Mouse (Mus musculus) hindbrain, postnatal 0 days (tissue): ENCODE data around the gene Fzd7. TPM values are rescaled to one million over a fixed set of nuclear protein-coding genes. Genes with fewer than 3 reads are reported as not detected.

Experiments used
- ATAC-seq: fragments of 200-750 bp; cut with Nextera tagmentation; 2 replicates; pipeline ENCODE4 v1.8.0; 2017; ENCODE audit warnings: mild to moderate bottlenecking, moderate TSS enrichment, moderate library complexity
- DNase-seq: peaks from one replicate; pipeline ENCODE4 v3.0.0-alpha.2; 2015; ENCODE audit warnings: low spot score
- H3K27ac ChIP-seq: fragments of 300-500 bp; sonication (generic); 2 replicates; pipeline ENCODE4 v1.5.1; 2014; ENCODE audit warnings: mild to moderate bottlenecking
- H3K27me3 ChIP-seq: fragments of 300-500 bp; sonication (generic); 2 replicates; pipeline ENCODE4 v1.6.1; 2014; ENCODE audit warnings: low read length, mixed read lengths; ENCODE audit not compliant: insufficient read depth
- H3K36me3 ChIP-seq: fragments of 300-500 bp; sonication (generic); 2 replicates; pipeline ENCODE4 v1.6.1; 2014; ENCODE audit warnings: low read length, mixed read lengths; ENCODE audit not compliant: insufficient read depth
- H3K4me1 ChIP-seq: fragments of 300-500 bp; sonication (generic); 2 replicates; pipeline ENCODE4 v1.6.1; 2014; ENCODE audit warnings: antibody characterized with exemption, low read length, mixed read lengths; ENCODE audit not compliant: insufficient read depth
- H3K4me2 ChIP-seq: fragments of 300-500 bp; sonication (generic); 2 replicates; pipeline ENCODE4 v1.6.1; 2014; ENCODE audit warnings: low read depth, mild to moderate bottlenecking, low read length, moderate library complexity, mixed read lengths
- H3K4me3 ChIP-seq: fragments of 300-500 bp; sonication (generic); 2 replicates; pipeline ENCODE4 v1.5.1; 2014; ENCODE audit warnings: low read length
- H3K9ac ChIP-seq: fragments of 300-500 bp; sonication (generic); replicated peaks from 2 replicates; pipeline ENCODE4 v1.6.1; 2014; ENCODE audit warnings: mild to moderate bottlenecking, low read length, moderate library complexity, mixed read lengths
- H3K9me3 ChIP-seq: fragments of 300-500 bp; sonication (generic); 2 replicates; pipeline ENCODE4 v1.6.1; 2016; ENCODE audit warnings: low read length, mixed read lengths
- CTCF ChIP-seq: IDR thresholded peaks from 2 replicates; pipeline ENCODE4 v1.5.1; 2016; ENCODE audit warnings: antibody characterized with exemption, control low read depth, low read depth
- WGBS: fragments of 180-500 bp; shearing (Covaris S2); extraction: QIAGEN DNeasy Blood & Tissue Kit; methylation state at CpG from one replicate; pipeline ENCODE4 v1.1.7; 2014; 5-methylcytosine and 5-hydroxymethylcytosine counted together
- polyA plus RNA-seq: library from polyadenylated mRNA; unstranded; fragments of >200 nt; fragmentation: Nextera tagmentation; extraction: Ambion mirVana; gene quantifications from 2 replicates; pipeline ENCODE4 v1.2.1, GENCODE M21; 2015
- total RNA-seq: library from RNA; depleted of rRNA; stranded (reverse); fragments of >200 nt; gene quantifications from 2 replicates; pipeline ENCODE4 v1.2.3, GENCODE M21; 2014

Gene Fzd7
- total and polyA plus RNA-seq, 2 experiments from 2014 or later = 1.8 to 17.2 TPM

DNA sequence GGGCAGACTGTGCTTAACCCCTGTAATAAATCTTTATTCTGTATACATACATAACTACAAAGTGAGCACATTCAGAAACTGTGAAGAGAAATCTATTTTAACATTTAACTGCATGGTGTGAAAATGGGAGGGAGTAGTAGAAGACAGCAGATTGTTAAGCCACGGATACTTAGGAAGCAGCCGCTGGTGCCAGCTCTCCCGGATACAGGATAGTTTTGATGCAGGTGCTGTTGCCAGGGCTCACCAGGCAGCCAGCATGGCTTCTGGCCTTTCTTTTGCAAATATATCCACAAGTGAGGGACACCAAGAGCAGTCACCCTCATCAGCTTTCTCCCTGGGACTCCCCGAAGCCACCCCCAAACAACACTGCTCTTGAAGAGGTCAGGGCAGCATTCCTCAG, 13.1 kb upstream of the Fzd7 start:
- Histone ChIP-seq H3K36me3 (no peaks in the 10 kb centered on the region), H3K4me2 (no peak overlapping the region), H3K4me1 (0 out of 2 replicates have a peak, but pooled peaks cover 5% of the 10 kb centered on the region), H3K27me3 (no peaks in the 10 kb centered on the region), H3K9me3 (no peaks in the 10 kb centered on the region), H3K27ac (no peak overlapping the region), H3K4me3 (no peak overlapping the region), H3K9ac (no peak overlapping the region)
- WGBS = 25% methylated on average over 4 of the region's 4 CpGs
- no peak for DNase-seq
- no peak for ATAC-seq
- TF ChIP-seq CTCF = no peak

GRCm38 (mm10) chr1:59470766-59471165, 11.5 kb upstream of the Fzd7 start:
- no peak for DNase-seq
- Histone ChIP-seq H3K9me3 (no peaks in the 10 kb centered on the region), H3K4me1 (0 out of 2 replicates have a peak, but pooled peaks cover under 1% of the 10 kb centered on the region), H3K27ac (no peak overlapping the region), H3K4me3 (no peak overlapping the region), H3K9ac (no peak overlapping the region), H3K4me2 (no peak overlapping the region), H3K36me3 (no peaks in the 10 kb centered on the region), H3K27me3 (no peaks in the 10 kb centered on the region)
- no peak for TF ChIP-seq CTCF
- 64% methylated on average over 4 of the region's 4 CpGs for WGBS
- no peak for ATAC-seq

DNA sequence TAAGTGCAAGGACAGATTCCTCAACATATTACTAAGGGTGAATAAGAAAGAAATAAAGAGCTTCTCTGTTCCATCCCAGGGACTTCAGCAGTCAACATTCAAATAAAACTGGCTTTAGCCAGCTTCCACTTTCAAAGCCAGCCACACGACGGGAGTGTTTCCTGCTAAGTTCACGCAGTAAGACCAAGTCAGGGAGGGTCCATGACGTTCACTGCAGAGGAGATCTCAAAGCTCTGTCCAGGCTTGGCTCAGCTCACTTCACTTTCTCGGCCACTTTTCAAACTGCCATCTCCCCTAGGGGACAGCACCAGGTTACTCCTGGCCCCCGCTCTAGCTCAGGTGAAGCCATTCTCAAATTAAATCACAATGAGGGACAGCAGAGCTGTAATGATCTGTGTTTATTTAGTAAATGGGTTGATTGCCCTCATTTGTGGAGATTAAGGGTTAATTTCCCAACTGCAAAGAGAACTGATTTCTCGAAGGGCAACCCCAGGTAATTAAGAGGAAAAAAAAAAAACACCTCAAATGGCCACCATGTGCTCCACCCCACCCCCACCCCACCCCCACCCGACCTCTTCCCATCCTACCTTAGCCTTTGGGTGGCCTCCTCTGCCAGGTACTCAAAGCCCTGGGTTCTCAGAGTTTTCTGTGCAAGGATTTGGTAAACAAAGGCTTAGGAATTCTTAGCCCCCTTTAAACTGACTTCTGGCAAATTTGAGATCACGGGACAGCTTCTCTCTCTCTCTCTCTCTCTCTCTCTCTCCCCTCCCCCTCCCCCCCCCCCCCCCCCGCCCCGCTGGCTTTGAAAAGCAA, 9.7 kb upstream of the Fzd7 start:
- Histone ChIP-seq H3K4me1 (no peaks in the 10 kb centered on the region), H3K27ac (no peak overlapping the region), H3K9ac (no peak overlapping the region), H3K4me2 (no peak overlapping the region), H3K4me3 (no peak overlapping the region), H3K36me3 (no peaks in the 10 kb centered on the region), H3K9me3 (no peaks in the 10 kb centered on the region), H3K27me3 (no peaks in the 10 kb centered on the region)
- no peak for DNase-seq
- ATAC-seq = 0 out of 2 replicates have a peak, but pooled peaks have one; percentile 29
- no peak for TF ChIP-seq CTCF
- WGBS = 21% methylated on average over 9 of the region's 11 CpGs

- DNase-seq = no peak
- ATAC-seq = no peak
- no peak overlapping the region for H3K4me3 ChIP-seq
- H3K27ac ChIP-seq = no peak overlapping the region
- no peaks in the 10 kb centered on the region for H3K4me1 ChIP-seq
- TF ChIP-seq CTCF = no peak
- no peak overlapping the region for H3K9ac ChIP-seq
- H3K27me3 ChIP-seq = no peaks in the 10 kb centered on the region
- 22% methylated on average over 4 of the region's 4 CpGs for WGBS
- no peaks in the 10 kb centered on the region for H3K9me3 ChIP-seq
- no peak overlapping the region for H3K4me2 ChIP-seq
- no peaks in the 10 kb centered on the region for H3K36me3 ChIP-seq
Observed at GRCm38 (mm10) chr1:59473181-59473555, 9.1 kb upstream of the Fzd7 start.

DNA sequence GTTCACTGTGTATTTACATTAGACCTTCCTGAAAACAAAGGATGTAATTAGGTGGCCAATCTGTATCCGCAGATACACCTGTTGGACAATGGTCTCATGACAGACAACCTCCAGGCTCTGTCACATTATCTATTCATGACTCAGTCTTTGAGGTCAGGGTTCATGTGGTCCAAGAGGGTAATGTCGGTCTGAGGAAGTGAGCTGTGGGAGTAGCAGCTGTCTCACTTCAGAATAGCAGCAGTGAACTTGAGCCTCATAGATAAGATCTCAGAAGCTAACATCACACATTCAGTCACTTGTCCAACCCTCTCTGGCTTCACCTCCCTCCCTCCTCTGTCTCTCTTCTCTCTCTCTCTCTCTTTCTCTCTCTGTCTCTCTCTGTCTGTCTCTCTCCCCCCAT, 6.6 kb upstream of the Fzd7 start:
- 36% methylated on average over 2 of the region's 2 CpGs for WGBS
- TF ChIP-seq CTCF = no peak
- Histone ChIP-seq H3K27ac (no peak overlapping the region), H3K4me3 (no peak overlapping the region), H3K4me2 (no peak overlapping the region), H3K4me1 (no peaks in the 10 kb centered on the region), H3K27me3 (no peaks in the 10 kb centered on the region), H3K9ac (no peak overlapping the region), H3K9me3 (no peaks in the 10 kb centered on the region), H3K36me3 (no peaks in the 10 kb centered on the region)
- ATAC-seq (no peak), DNase-seq (no peak)

DNA sequence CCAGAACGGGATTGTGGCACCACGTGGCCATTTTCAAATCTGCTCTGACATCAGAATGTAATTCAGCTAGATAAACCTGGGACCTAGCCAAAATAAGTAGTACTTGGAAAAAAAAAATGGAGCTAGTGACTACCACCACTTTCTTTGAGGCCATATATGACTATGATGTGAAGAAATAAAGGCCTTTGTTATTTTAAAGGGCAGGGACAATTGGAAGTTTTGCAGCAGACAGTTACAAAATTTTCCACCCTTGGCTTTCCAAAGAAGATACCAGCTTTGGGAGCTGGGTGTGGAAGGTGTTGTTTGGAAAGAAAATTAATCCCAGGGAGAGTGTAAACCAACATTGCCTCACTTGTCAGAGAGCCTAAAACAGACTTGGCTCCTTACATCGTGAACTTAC, 3.3 kb upstream of the Fzd7 start:
- Histone ChIP-seq H3K27ac (no peak overlapping the region), H3K9me3 (no peaks in the 10 kb centered on the region), H3K4me1 (peaks cover 3% of the 10 kb centered on the region; the same call in 1 of the 2 replicates), H3K27me3 (no peaks in the 10 kb centered on the region; the same call in 1 of the 2 replicates), H3K9ac (no peak overlapping the region), H3K4me2 (no peak overlapping the region), H3K36me3 (no peaks in the 10 kb centered on the region), H3K4me3 (no peak overlapping the region)
- 75% methylated on average over 3 of the region's 3 CpGs for WGBS
- no peak for ATAC-seq
- TF ChIP-seq CTCF = no peak
- DNase-seq = no peak

DNA sequence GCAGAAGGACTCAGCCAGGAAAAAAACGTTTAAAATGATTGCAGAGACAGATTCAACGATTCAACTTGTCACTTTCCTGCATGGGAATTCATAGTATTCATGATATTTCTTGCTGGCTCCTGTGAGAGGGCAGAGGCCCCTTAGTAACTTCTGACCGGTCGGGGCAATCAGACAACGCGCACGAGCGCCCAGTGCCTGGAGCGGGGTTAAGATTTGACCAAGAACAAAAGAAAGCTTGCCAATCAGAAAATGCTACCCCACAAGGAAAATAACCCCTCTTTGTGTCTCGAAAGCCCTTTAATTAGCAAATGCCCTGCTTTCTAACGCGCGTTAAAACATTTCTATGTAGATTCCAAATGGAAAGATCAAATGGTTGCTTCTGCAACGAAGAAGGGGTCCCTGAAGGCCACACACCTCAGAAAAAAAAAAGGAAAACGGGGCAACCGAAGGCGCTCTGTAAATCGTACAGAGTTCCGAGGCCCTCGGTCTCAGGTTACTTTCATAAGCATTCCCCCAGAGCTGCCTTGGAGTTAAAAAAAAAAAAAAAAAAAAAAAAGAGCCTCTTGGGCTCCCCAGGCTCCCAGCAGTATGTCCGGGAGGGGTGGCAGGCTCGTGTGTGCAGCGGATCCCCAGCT, 1.3 kb upstream of the Fzd7 start:
- peaks cover 3% of the 10 kb centered on the region; the same call in 1 of the 2 replicates for H3K4me1 ChIP-seq
- H3K9me3 ChIP-seq = no peaks in the 10 kb centered on the region
- 6% methylated on average over 23 of the region's 23 CpGs for WGBS
- no peak for DNase-seq
- no peaks in the 10 kb centered on the region for H3K36me3 ChIP-seq
- H3K27ac ChIP-seq = peak overlapping the region; percentile 61
- no peaks in the 10 kb centered on the region; the same call in 1 of the 2 replicates for H3K27me3 ChIP-seq
- TF ChIP-seq CTCF = no peak
- peak overlapping the region; percentile 94 for H3K4me2 ChIP-seq
- H3K4me3 ChIP-seq = peak overlapping the region; percentile 58
- ATAC-seq = no peak
- H3K9ac ChIP-seq = 0 out of 2 replicates have a peak overlapping the region, but pooled peaks have one; percentile 14
